Mouse (Mus musculus): ENCODE measurements at regions not wholly inside any gene's neighbourhood (a gene's known extent, or its start where the extent isn't known, plus 50 kb on each side); places are given as distances from the start of the nearest gene placed in this dataset.

DNA sequence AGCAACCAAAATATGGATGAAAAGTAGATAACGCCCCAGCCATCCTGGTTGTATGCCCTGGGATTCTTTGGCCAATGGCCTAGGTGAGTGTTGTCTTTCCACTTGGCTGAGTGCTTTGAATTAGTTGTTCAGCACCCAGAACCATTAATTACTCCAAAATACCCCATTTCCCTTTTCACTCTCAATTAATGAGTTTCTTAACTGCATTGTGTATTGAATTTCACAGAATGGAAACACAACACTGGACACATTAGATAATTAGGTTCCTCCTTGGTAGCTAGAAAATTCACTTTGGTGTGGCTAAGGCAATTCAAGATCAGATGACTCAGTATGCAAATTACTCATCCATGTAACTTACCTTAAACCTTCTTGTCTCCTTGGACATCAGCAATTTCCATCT, 252.7 kb upstream of the Gm15217 start:
- H3K27me3 ChIP-seq (ENCODE audit: control insufficient read depth, insufficient read depth, low read length) = no peaks in the 10 kb centered on the region
- H3K4me2 ChIP-seq (ENCODE audit: low read length) = no peak overlapping the region
- DNase-seq = no peak
- H3K36me3 ChIP-seq (ENCODE audit: control insufficient read depth, insufficient read depth, low read length) = no peaks in the 10 kb centered on the region
- H3K9ac ChIP-seq (replicated peaks; ENCODE audit: low read length) = no peak overlapping the region
- no peaks in the 10 kb centered on the region for H3K9me3 ChIP-seq (ENCODE audit: control insufficient read depth, low read length)
- 93% methylated on average over 1 of the region's 1 CpGs for WGBS
- ATAC-seq (ENCODE audit: low FRiP score, low TSS enrichment) = no peak
- no peak overlapping the region for H3K27ac ChIP-seq (replicated peaks; ENCODE audit: low read depth, low read length)
- no peak overlapping the region for H3K4me3 ChIP-seq (replicated peaks; ENCODE audit: low read depth, low read length)
- H3K4me1 ChIP-seq (ENCODE audit: control insufficient read depth, insufficient read depth, low read length) = no peaks in the 10 kb centered on the region

DNA sequence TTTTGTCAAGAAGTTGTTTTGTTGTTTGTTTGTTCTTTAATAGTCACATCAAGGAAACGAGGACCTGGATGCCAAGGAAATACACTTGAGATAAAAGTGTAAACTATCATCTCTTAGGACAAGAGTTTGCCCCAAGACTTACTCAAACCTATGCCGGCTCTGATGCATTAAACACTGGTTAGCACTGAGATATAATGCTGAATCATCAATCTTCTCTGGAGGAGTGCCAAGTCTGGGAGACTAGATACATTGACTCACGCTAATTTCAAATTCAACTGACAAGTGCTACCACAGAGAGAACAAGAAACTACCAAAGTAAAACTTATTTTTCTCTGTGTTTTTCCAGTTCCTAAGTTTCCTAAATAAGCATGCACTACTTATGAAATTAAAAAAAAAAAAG, 249.5 kb upstream of the Gm15217 start:
- ATAC-seq (ENCODE audit: low FRiP score, low TSS enrichment) = no peak
- 83% methylated on average over 3 of the region's 3 CpGs for WGBS
- peak; percentile 10 for DNase-seq

DNA sequence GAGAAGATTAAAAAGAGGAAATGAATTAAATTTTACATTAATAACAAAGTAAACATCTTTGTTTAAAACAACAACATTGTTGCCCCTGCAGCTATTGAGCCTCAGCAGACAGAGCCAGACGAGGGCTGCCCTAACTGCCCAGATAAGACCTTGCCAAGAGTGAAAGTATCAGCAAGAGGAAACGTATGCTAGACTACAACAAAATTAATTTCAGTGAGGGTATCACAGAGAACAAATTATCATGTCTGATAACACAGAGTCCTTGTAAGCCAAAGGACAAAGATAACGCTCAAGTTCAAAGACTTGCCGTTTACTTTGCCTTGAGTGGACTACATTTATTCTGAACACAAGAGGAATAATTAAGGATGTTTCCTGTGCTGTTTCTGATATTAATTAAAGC, 235.0 kb upstream of the Gm15217 start:
- Histone ChIP-seq H3K9ac (replicated peaks; ENCODE audit: low read length) (no peak overlapping the region), H3K4me2 (ENCODE audit: low read length) (no peak overlapping the region), H3K4me3 (replicated peaks; ENCODE audit: low read depth, low read length) (no peak overlapping the region), H3K27me3 (ENCODE audit: control insufficient read depth, insufficient read depth, low read length) (no peaks in the 10 kb centered on the region), H3K36me3 (ENCODE audit: control insufficient read depth, insufficient read depth, low read length) (no peaks in the 10 kb centered on the region), H3K4me1 (ENCODE audit: control insufficient read depth, insufficient read depth, low read length) (no peaks in the 10 kb centered on the region), H3K27ac (replicated peaks; ENCODE audit: low read depth, low read length) (no peak overlapping the region), H3K9me3 (ENCODE audit: control insufficient read depth, low read length) (no peaks in the 10 kb centered on the region)
- 43% methylated on average over 4 of the region's 4 CpGs for WGBS
- no peak for ATAC-seq (ENCODE audit: low FRiP score, low TSS enrichment)
- DNase-seq = no peak

More for the DNA sequence above, 249.5 kb upstream of the Gm15217 start:
- H3K9ac ChIP-seq (replicated peaks; ENCODE audit: low read length) = no peak overlapping the region
- no peaks in the 10 kb centered on the region for H3K27me3 ChIP-seq (ENCODE audit: control insufficient read depth, insufficient read depth, low read length)
- no peak overlapping the region for H3K4me2 ChIP-seq (ENCODE audit: low read length)
- no peak overlapping the region for H3K4me3 ChIP-seq (replicated peaks; ENCODE audit: low read depth, low read length)
- H3K4me1 ChIP-seq (ENCODE audit: control insufficient read depth, insufficient read depth, low read length) = no peaks in the 10 kb centered on the region
- no peaks in the 10 kb centered on the region for H3K36me3 ChIP-seq (ENCODE audit: control insufficient read depth, insufficient read depth, low read length)
- H3K9me3 ChIP-seq (ENCODE audit: control insufficient read depth, low read length) = no peaks in the 10 kb centered on the region
- no peak overlapping the region for H3K27ac ChIP-seq (replicated peaks; ENCODE audit: low read depth, low read length)

DNA sequence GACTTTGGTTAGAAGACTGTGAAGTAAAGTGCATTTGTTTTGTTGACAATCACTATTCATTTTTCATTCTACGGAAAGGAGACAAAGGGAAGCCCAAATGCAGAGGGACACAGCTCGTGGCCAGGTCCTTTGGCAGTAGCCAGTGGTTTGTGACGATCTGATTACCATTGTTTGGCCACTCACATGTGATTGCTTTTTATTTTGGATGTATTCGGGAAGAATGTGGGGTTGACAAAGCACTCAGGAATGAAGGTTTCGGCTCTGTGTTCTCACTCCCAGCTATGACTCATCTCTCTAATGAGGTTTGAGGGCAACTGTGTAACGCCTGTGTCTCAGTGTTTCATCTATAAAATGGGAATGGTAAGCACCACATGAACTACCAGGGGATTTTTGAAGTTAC, 234.5 kb upstream of the Gm15217 start:
- DNase-seq (no peak), ATAC-seq (ENCODE audit: low FRiP score, low TSS enrichment) (no peak)
- H3K9me3 ChIP-seq (ENCODE audit: control insufficient read depth, low read length) = no peaks in the 10 kb centered on the region
- no peaks in the 10 kb centered on the region for H3K4me1 ChIP-seq (ENCODE audit: control insufficient read depth, insufficient read depth, low read length)
- H3K9ac ChIP-seq (replicated peaks; ENCODE audit: low read length) = no peak overlapping the region
- WGBS = 41% methylated on average over 6 of the region's 6 CpGs
- no peak overlapping the region for H3K4me3 ChIP-seq (replicated peaks; ENCODE audit: low read depth, low read length)
- H3K4me2 ChIP-seq (ENCODE audit: low read length) = no peak overlapping the region
- no peak overlapping the region for H3K27ac ChIP-seq (replicated peaks; ENCODE audit: low read depth, low read length)
- no peaks in the 10 kb centered on the region for H3K27me3 ChIP-seq (ENCODE audit: control insufficient read depth, insufficient read depth, low read length)
- H3K36me3 ChIP-seq (ENCODE audit: control insufficient read depth, insufficient read depth, low read length) = no peaks in the 10 kb centered on the region

DNA sequence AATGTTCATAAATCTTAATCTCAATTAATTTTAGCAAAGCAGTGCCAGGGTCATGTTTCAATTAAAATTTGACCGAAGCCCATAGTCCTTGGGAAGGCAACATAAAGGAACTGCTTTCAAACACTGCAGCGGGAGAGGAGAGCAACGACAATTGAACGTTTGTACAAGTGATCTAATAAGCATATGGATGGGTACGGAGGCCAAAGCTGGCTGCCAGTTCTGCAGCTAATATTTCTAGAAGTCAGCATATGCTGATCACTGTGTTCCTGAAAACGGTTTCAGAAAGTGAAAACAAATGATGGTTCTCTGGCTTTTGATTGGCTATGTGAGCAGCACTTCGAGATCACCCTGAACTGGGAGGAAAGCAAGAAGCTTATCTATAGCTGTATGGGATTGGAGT, 233.6 kb upstream of the Gm15217 start:
- DNase-seq (peak; percentile 7), ATAC-seq (ENCODE audit: low FRiP score, low TSS enrichment) (no peak)
- no peak overlapping the region for H3K4me3 ChIP-seq (replicated peaks; ENCODE audit: low read depth, low read length)
- no peaks in the 10 kb centered on the region for H3K36me3 ChIP-seq (ENCODE audit: control insufficient read depth, insufficient read depth, low read length)
- H3K4me1 ChIP-seq (ENCODE audit: control insufficient read depth, insufficient read depth, low read length) = no peaks in the 10 kb centered on the region
- H3K9ac ChIP-seq (replicated peaks; ENCODE audit: low read length) = no peak overlapping the region
- WGBS = 53% methylated on average over 7 of the region's 7 CpGs
- no peaks in the 10 kb centered on the region for H3K27me3 ChIP-seq (ENCODE audit: control insufficient read depth, insufficient read depth, low read length)
- no peak overlapping the region for H3K27ac ChIP-seq (replicated peaks; ENCODE audit: low read depth, low read length)
- H3K4me2 ChIP-seq (ENCODE audit: low read length) = no peak overlapping the region
- no peaks in the 10 kb centered on the region for H3K9me3 ChIP-seq (ENCODE audit: control insufficient read depth, low read length)

DNA sequence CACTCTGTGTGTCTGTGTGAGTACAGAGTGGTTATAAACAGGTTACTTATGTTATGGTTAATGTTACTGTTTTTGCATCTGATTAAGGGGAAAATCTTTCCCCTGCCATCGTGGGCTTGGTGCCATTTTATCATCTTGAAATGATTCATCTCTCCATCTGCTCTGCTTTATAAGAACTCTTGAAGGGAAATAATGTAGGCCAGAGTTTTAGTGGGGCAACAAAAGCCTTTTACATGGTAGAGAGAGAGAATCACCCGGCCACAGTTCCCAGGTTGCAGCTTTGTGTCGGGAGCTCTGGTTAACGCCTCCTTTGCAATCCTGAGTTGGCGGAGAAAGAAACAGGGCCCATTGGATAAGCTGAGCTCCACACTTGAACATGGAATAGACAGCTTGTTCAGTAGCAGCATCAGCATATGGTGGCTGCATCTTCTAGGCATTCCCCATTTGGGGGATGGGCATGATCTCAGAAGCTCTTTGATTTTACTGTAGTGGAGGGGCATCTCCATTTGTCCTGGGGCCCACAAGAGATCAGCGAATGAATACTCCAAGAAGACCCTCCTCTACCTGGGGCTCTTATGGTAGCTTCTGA, 230.0 kb upstream of the Gm15217 start:
- no peaks in the 10 kb centered on the region for H3K27me3 ChIP-seq (ENCODE audit: control insufficient read depth, insufficient read depth, low read length)
- H3K4me1 ChIP-seq (ENCODE audit: control insufficient read depth, insufficient read depth, low read length) = no peaks in the 10 kb centered on the region
- no peak for DNase-seq
- H3K9ac ChIP-seq (replicated peaks; ENCODE audit: low read length) = no peak overlapping the region
- WGBS = 78% methylated on average over 6 of the region's 6 CpGs
- no peak for ATAC-seq (ENCODE audit: low FRiP score, low TSS enrichment)
- no peaks in the 10 kb centered on the region for H3K36me3 ChIP-seq (ENCODE audit: control insufficient read depth, insufficient read depth, low read length)
- no peak overlapping the region for H3K27ac ChIP-seq (replicated peaks; ENCODE audit: low read depth, low read length)
- no peak overlapping the region for H3K4me3 ChIP-seq (replicated peaks; ENCODE audit: low read depth, low read length)
- no peaks in the 10 kb centered on the region for H3K9me3 ChIP-seq (ENCODE audit: control insufficient read depth, low read length)
- no peak overlapping the region for H3K4me2 ChIP-seq (ENCODE audit: low read length)

DNA sequence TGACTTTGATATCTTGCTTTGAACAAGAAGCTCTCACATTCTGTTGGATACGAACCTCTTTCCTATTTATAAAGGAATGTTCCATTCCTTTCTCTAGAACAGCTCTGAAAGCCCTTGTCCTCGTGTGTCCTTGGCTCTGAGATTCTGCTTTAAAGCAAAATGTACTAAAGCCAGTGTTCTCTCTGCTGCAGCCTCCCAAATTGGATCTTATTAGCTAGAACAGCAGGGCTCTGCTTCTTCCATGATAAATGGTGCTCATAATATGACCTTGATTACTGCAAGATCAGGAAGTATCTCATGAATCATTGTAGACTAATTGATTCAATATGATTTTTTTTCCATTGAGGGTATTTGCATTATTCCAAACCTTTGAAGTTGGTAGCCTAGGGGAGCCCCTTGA, 220.5 kb upstream of the Gm15217 start:
- no peaks in the 10 kb centered on the region for H3K36me3 ChIP-seq (ENCODE audit: control insufficient read depth, insufficient read depth, low read length)
- H3K9me3 ChIP-seq (ENCODE audit: control insufficient read depth, low read length) = no peaks in the 10 kb centered on the region
- no peak overlapping the region for H3K27ac ChIP-seq (replicated peaks; ENCODE audit: low read depth, low read length)
- H3K4me2 ChIP-seq (ENCODE audit: low read length) = no peak overlapping the region
- no peak overlapping the region for H3K4me3 ChIP-seq (replicated peaks; ENCODE audit: low read depth, low read length)
- no peak overlapping the region for H3K9ac ChIP-seq (replicated peaks; ENCODE audit: low read length)
- no peak for DNase-seq
- WGBS = 81% methylated on average over 2 of the region's 2 CpGs
- H3K27me3 ChIP-seq (ENCODE audit: control insufficient read depth, insufficient read depth, low read length) = no peaks in the 10 kb centered on the region
- no peaks in the 10 kb centered on the region for H3K4me1 ChIP-seq (ENCODE audit: control insufficient read depth, insufficient read depth, low read length)
- ATAC-seq (ENCODE audit: low FRiP score, low TSS enrichment) = no peak

DNA sequence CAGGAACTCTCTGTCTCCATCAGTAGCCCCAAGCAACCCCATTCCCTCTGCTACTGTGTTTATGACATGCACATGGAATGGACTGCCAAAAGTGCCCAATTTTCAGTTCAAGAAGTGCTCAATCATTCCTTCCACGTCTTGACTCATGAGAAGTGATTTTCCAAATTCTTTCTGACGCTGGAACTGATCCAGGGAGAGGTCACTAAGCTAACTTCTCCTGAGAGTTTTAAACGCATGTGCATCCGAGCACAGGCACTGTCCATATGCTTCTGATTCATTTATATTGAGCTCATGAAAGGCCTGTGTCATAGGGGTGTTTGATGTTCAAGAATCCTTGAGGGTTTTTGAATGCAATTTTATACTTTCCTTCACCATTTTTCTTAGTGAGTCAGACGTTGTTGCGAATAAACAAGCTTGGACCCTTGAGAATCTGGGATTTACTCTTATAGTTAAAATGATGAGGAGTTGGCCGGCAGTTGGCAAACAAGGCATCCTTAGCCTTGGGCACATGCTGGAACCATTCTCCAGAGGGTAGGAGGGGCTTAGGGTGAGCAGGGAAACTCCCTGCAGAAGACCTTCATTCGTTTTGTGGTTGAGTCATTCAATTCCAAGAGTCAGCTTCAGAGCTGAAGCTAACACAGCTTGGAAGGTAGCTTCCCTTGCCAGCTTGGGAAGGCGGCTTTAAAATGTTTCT, 206.9 kb upstream of the Gm15217 start:
- no peak overlapping the region for H3K27ac ChIP-seq (replicated peaks; ENCODE audit: low read depth, low read length)
- no peak overlapping the region for H3K4me3 ChIP-seq (replicated peaks; ENCODE audit: low read depth, low read length)
- no peaks in the 10 kb centered on the region for H3K27me3 ChIP-seq (ENCODE audit: control insufficient read depth, insufficient read depth, low read length)
- no peak overlapping the region for H3K4me2 ChIP-seq (ENCODE audit: low read length)
- ATAC-seq (ENCODE audit: low FRiP score, low TSS enrichment) = no peak
- H3K4me1 ChIP-seq (ENCODE audit: control insufficient read depth, insufficient read depth, low read length) = no peaks in the 10 kb centered on the region
- DNase-seq = peak; percentile 1
- H3K9ac ChIP-seq (replicated peaks; ENCODE audit: low read length) = no peak overlapping the region
- WGBS = 51% methylated on average over 9 of the region's 9 CpGs
- H3K36me3 ChIP-seq (ENCODE audit: control insufficient read depth, insufficient read depth, low read length) = no peaks in the 10 kb centered on the region
- H3K9me3 ChIP-seq (ENCODE audit: control insufficient read depth, low read length) = no peaks in the 10 kb centered on the region

DNA sequence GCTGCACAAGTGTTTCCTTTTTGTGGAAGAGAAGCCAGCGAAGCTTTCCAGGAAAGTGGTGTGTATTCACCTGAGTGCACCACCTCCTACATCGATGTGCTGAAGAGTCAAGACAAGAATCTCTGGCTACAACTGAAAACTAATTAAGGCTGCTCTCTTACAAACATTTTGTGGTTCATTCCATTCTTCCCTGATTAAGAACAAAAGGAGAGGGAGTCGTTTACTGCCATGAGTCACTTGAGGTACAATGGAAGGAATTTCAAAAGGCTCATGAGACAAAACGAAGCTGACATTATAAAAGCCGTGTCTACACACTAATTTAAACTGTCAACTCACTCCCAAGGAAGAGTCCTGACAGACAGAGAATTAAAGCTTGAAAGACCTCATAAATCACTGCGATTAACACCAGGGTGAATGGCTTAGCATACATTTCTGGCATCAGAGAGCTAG, 206.3 kb upstream of the Gm15217 start:
- Histone ChIP-seq H3K9ac (replicated peaks; ENCODE audit: low read length) (no peak overlapping the region), H3K27me3 (ENCODE audit: control insufficient read depth, insufficient read depth, low read length) (no peaks in the 10 kb centered on the region), H3K4me1 (ENCODE audit: control insufficient read depth, insufficient read depth, low read length) (no peaks in the 10 kb centered on the region), H3K4me3 (replicated peaks; ENCODE audit: low read depth, low read length) (no peak overlapping the region), H3K27ac (replicated peaks; ENCODE audit: low read depth, low read length) (no peak overlapping the region), H3K9me3 (ENCODE audit: control insufficient read depth, low read length) (no peaks in the 10 kb centered on the region), H3K4me2 (ENCODE audit: low read length) (no peak overlapping the region), H3K36me3 (ENCODE audit: control insufficient read depth, insufficient read depth, low read length) (no peaks in the 10 kb centered on the region)
- no peak for ATAC-seq (ENCODE audit: low FRiP score, low TSS enrichment)
- WGBS = 17% methylated on average over 6 of the region's 6 CpGs
- DNase-seq = peak; percentile 7

Data from midbrain, embryonic 14.5 days (tissue).